Comparison of ENCODE assay signal across 10 mouse cellular contexts in genomic region chr9:71667616-71668015, GRCm38 (mm10).
A peak's percentile ranks its signal among the peaks of the same experiment; 100 is the strongest.
DNase-seq lines count a peak whose midpoint lies in the region; ATAC-seq and TF ChIP-seq lines count a peak whose summit lies in the region.
"Had no signal": no experiment of that assay in that cellular context is flagged by ENCODE, and none has a peak within 500 bp of the region (broad histone marks: within the 10 kb centered on the region; RNA-seq: fewer than 3 reads in every experiment).

No protein-coding gene starts in this region.

- ATAC-seq in lung, embryonic 14.5 days (ENCODE audit: insufficient read depth): peak; percentile 53
- ATAC-seq in forebrain, embryonic 11.5 days (replicated peaks; ENCODE audit: low FRiP score): no peak
- no peak for ATAC-seq in forebrain, embryonic 12.5 days (ENCODE audit: low FRiP score)
- ATAC-seq: inflammation-experienced regulatory T-cells, adult 6 months had no signal

- H3K9me3 ChIP-seq in lung, embryonic 14.5 days (ENCODE audit: low read depth, low read length): no peaks in the 10 kb centered on the region
- no peaks in the 10 kb centered on the region for H3K9me3 ChIP-seq in forebrain, embryonic 11.5 days (ENCODE audit: control insufficient read depth, low read length)
- H3K9me3 ChIP-seq in forebrain, embryonic 12.5 days: no peaks in the 10 kb centered on the region

- no peak overlapping the region for H3K4me3 ChIP-seq in lung, embryonic 14.5 days (ENCODE audit: low read depth, low read length)
- H3K4me3 ChIP-seq in forebrain, embryonic 11.5 days (ENCODE audit: low read depth, low read length): no peak overlapping the region
- no peak overlapping the region for H3K4me3 ChIP-seq in forebrain, embryonic 12.5 days (replicated peaks)
- H3K4me3 ChIP-seq: embryonic facial prominence, embryonic 13.5 days had no signal

- no peaks in the 10 kb centered on the region for H3K27me3 ChIP-seq in lung, embryonic 14.5 days (ENCODE audit: insufficient read depth, low read length)
- no peaks in the 10 kb centered on the region for H3K27me3 ChIP-seq in forebrain, embryonic 11.5 days (ENCODE audit: control insufficient read depth, insufficient read depth, low read length)
- H3K27me3 ChIP-seq in forebrain, embryonic 12.5 days: no peaks in the 10 kb centered on the region
- H3K27me3 ChIP-seq: embryonic facial prominence, embryonic 13.5 days had no signal

- H3K27ac ChIP-seq in lung, embryonic 14.5 days (ENCODE audit: low read depth): peak overlapping the region; percentile 86
- H3K27ac ChIP-seq in forebrain, embryonic 11.5 days (ENCODE audit: low read depth, low read length): no peak overlapping the region
- no peak overlapping the region for H3K27ac ChIP-seq in forebrain, embryonic 12.5 days
- H3K27ac ChIP-seq: embryonic facial prominence, embryonic 13.5 days had no signal

- no peak overlapping the region for H3K9ac ChIP-seq in lung, embryonic 14.5 days
- no peak overlapping the region for H3K9ac ChIP-seq in forebrain, embryonic 11.5 days (ENCODE audit: low read length)
- H3K9ac ChIP-seq in forebrain, embryonic 12.5 days: no peak overlapping the region
- H3K9ac ChIP-seq: embryonic facial prominence, embryonic 13.5 days had no signal

- peak; percentile 6 for DNase-seq in NIH3T3 (ENCODE audit: low read depth)
- peak; percentile 17 for DNase-seq in brain, adult 2 months (ENCODE audit: low read depth, low spot score)
- peak; percentile 34 for DNase-seq in heart, postnatal 4 days
- DNase-seq in lung, embryonic 14.5 days: peak; percentile 63
- DNase-seq in forebrain, embryonic 11.5 days (ENCODE audit: low spot score): no peak
- DNase-seq in right cerebral cortex, adult 2 months (ENCODE audit: low spot score in 2 of 2): no peak
- no peak for DNase-seq in right cerebral cortex, adult 18-20 months

- H3K36me3 ChIP-seq in lung, embryonic 14.5 days (ENCODE audit: insufficient read depth): no peaks in the 10 kb centered on the region
- H3K36me3 ChIP-seq in forebrain, embryonic 11.5 days (ENCODE audit: control insufficient read depth, insufficient read depth, low read length): no peaks in the 10 kb centered on the region
- no peaks in the 10 kb centered on the region for H3K36me3 ChIP-seq in forebrain, embryonic 12.5 days (replicated peaks)

- WGBS in lung, embryonic 14.5 days: 25% methylated on average over 5 of the region's 5 CpGs
- WGBS in forebrain, embryonic 11.5 days: 69% methylated on average over 5 of the region's 5 CpGs
- WGBS in forebrain, embryonic 12.5 days: 78% methylated on average over 5 of the region's 5 CpGs

- no peak for TF ChIP-seq CTCF in lung, embryonic 14.5 days (IDR thresholded peaks at IDR 0.05; ENCODE audit: low read depth)

- H3K4me2 ChIP-seq in lung, embryonic 14.5 days: peak overlapping the region; percentile 3; the same call in 1 of the 2 replicates
- no peak overlapping the region for H3K4me2 ChIP-seq in forebrain, embryonic 11.5 days (ENCODE audit: low read depth, low read length, severe bottlenecking)
- no peak overlapping the region for H3K4me2 ChIP-seq in forebrain, embryonic 12.5 days
- H3K4me2 ChIP-seq: embryonic facial prominence, embryonic 13.5 days had no signal

- peaks cover 27% of the 10 kb centered on the region for H3K4me1 ChIP-seq in lung, embryonic 14.5 days (ENCODE audit: insufficient read depth)
- H3K4me1 ChIP-seq in forebrain, embryonic 11.5 days (replicated peaks; ENCODE audit: control insufficient read depth, insufficient read depth, low read length): no peaks in the 10 kb centered on the region
- H3K4me1 ChIP-seq in forebrain, embryonic 12.5 days: 0 out of 2 replicates have a peak, but pooled peaks cover 7% of the 10 kb centered on the region

Comparison
In these comparisons a context has a peak if more than half of its experiments do, and no peak if none do; other contexts are left out.
1. DNase-seq: peak in NIH3T3 (single experiment), brain, adult 2 months (single experiment), heart, postnatal 4 days (single experiment) and lung, embryonic 14.5 days (single experiment); none in forebrain, embryonic 11.5 days (single experiment), right cerebral cortex, adult 2 months (0 of 2) and right cerebral cortex, adult 18-20 months (single experiment).